Mouse (Mus musculus) heart, adult 9 months (tissue): ENCODE results near the gene Tspan8.

Experiments
- DNase-seq, 2 experiments: peaks; one replicate each; pipeline ENCODE4 v3.0.0; 2022; ENCODE audit warnings: low spot score in 2 of 2

Gene Tspan8

DNA sequence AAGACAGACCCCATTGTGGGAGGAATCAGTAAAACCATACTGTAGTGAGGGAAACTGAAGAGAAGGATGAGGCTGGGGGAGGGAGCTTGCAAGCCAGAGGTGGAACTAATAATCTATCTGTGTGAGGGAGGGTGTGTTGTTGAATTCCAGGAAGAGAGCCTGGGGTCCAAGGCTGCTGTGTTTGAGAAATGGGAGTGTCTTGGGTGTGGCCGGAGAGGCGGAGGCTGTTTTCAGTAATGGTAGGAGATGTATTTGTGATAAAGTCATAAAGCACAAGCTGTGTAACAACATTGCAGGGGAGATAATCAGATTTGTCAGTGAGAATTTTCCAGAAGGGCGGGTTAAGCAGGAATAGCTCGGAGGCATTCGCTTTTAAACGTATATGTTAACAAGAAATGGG lies 17.4 kb downstream of the Tspan8 start:
- no peak for DNase-seq

DNA sequence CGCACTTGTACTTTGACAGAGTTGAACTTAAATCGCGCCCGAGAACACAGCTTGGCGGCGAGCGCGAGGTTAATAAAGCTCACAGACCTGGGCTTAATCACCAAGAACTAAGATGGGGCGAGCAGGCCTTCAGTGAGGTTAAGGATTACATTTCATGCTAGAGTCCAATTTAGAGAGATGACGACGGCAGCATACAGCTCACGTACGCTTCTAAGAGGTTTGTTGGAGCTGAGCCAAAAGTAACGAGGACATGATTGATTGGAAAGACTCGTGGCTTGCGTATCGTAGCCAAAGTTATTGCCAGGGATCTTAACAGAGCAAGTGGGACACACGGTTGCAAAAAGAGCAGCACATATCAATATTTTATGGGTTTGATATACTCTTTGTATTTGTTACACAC lies 30.3 kb downstream of the Tspan8 start:
- no peak for DNase-seq

DNA sequence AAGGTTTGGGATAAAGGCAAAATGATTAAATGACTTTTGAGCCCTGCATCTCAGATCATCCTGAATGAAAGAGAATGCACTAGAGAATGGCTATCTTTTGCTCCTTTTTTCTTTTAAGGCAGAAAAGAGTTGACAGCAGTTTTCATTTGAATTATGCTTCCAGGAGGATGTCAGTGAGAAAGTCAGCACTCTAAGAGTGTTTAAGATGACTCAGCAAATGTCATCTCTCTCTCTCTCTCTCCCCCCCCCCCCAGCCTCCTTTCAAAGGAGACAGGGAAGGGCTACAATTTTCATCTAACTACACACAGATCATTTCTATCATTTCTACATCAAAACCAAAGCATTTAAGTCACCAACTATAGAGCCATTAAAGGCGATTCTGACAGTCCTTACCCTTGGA lies 31.9 kb downstream of the Tspan8 start:
- no peak for DNase-seq

DNA sequence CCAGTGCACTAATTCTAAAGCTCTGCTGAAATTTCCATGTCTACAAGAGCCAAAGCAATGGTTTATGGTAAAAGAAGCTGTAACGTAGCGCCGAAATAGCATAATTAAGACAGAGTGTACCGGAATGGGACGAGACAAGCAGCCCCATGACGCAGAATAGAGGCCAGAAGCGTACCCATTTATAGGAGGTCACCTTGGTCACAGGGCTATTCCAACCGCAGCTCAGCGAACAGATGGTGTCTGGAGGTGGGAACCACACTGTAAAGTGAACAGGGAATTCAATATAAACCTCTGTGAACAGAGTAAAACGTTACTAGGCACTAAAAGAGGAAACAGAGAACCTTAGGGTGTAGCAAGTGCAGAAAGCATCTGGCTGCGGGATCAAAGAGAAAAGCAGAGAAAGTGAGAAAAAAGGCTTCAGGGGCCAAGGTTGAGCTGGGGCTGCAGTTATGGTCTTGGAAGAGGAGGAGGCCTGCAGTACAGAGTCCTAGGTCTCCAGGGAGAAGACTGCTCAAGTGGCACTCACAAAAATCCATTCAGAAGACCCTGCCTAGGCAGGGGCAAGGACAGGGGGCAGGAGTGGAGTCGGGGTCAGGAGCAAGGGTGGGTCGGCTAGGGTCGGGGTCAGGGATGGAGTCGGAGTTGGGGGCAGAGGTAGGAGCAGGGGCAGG lies 43.7 kb downstream of the Tspan8 start:
- no peak for DNase-seq

DNA sequence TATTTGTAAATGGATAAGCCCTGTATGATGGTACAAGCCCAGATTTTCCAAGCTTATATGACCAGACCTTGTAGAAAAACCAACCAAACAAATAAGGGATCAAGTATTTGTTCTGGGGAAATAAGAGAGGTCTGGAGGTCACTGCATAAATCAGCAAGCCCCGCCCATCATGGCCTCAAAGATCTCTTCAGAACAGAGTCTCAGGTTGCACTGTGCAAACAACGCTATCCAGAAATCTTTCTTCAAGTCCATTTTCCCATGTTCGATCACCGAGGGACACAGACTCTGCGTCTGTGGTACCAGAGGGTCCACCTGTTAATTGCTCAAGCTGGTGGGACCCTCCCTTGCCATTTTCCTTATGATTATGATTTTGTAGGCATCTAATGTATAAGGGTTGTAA lies 45.3 kb downstream of the Tspan8 start:
- DNase-seq, result no peak

DNA sequence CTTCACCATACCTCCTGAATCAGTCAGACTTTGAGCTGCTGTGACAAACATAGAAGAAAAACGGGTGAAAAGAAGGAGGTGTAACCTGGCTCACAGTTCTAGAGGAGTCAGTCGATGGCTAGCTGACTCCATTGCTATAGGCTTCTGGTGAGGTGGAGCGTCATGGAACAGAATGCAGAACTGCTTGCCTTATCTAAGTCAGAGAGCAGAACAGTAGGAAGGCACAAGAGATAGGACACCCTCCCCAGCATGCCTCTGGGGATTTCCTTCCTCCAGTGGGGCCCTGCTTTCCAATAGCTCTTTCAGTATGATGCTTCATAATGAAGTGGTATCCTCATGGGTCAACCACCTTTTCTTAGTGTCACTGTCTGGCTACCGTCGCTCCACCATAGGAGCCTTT lies 66.1 kb downstream of the Tspan8 start:
- no peak for DNase-seq

DNA sequence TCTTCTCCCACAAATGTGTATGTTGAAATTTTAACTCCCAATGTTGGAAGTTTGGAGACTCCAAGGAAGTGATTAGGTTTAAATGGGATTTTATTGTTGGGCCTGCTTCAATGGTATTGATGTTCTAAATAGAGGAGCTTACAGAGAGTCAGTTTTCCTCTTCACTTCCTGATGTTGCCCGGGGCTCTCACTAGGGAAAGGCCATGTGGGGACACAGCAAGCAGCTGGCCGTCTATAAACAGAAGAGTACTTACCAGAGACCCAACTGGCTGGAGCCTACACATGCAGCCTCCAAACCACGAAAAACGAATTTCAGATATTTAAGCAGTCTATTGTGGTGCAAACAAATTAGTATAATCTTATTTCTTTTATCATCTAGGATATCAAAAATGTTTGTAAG lies 75.3 kb downstream of the Tspan8 start:
- DNase-seq, result peak in 1 of 2 experiments; percentile 10

DNA sequence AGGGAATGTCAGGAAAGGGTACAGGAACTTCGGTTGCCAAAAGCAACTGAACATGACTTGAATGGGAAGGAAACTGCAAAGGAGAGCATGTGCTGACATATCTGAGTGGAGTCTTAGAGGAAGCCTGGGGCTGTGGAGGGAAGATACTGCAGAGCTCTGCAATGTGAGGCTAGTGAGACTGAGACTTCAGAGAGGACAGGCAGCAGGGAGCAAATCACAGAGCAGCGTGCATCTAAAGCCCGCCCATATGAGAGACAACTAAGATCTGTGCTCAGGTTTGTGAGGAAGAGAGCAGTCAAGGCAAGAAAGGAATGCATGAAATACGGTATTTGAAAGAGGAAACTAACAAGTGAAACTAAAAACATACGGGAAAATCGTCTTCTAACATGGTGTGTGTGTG lies 76.3 kb downstream of the Tspan8 start:
- no peak for DNase-seq

DNA sequence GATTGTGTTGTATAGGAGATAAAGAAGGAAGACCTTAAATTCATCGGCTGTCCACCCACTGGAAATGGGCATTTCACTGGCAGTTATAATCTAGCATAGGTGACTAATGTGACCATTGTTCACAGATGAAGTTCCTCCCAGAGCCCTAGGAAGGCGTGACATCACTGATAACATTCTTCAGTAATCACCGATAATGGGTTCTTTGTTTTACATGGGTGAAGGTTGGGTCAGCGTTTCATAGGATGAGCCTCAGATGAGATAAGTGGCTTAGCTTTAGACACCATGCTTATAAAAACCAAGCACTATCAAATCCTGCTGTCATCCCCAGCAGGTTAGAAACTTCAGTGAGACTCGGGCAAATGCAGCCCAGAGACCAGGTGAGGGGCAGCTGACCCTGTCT lies 77.4 kb downstream of the Tspan8 start:
- DNase-seq, result no peak

DNA sequence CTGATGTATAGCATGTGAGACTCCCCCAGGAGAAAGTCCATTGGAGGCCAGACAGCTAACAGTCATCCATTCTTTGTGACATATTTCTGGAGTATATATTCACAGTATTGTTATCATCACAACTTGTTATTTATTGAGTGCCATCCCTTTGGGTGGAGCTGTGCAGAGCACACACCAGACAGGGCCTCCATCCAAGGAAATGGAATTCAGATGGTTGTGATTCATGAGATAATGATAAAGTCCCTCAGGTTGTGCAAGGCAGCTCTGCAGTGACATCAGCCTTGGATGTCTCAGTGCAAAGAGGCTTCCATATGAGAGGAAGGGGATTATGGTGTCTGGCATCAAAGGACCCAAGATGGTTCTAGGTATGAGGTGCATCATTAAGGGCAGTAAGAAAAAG lies 80.1 kb downstream of the Tspan8 start:
- DNase-seq, result no peak

DNA sequence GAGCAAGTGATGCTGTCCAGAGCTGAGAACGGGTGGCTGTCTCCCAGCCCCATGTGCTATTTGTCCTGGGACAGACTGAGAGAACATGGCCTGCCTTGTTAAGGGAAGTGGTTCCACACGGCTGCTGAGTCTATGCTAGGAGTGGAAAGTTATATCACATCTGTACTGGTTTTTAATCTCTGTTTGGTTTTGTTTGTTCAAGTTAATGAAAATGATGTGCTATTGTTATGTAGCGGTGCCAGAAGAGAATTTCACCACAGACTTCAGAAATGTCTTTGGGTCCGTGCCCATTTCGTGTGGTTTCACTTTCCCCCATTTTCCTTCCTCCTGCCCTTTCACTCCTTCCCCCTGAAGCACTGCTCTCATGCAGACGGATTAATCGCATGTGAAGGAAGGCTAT lies 80.6 kb downstream of the Tspan8 start:
- peak; percentile 21 to 28 for DNase-seq
